Mouse (Mus musculus) myocyte (in vitro differentiated cells): ENCODE data around the gene Sdccag8.

Experiments used
- MYOD1 ChIP-seq, 3 experiments: IDR thresholded peaks; one replicate each; pipeline ENCODE4 v1.6.1; 2011; ENCODE audit warnings: control low read depth in 2 of 3, low read depth in 2 of 3, mild to moderate bottlenecking in 2 of 3, moderate library complexity in 1 of 3; ENCODE audit not compliant: insufficient read length in 2 of 3, control insufficient read depth in 1 of 3
- POLR2A ChIP-seq: IDR thresholded peaks from one replicate; pipeline ENCODE4 v1.6.1; 2011; ENCODE audit warnings: low read depth, mild to moderate bottlenecking, control low read depth, moderate library complexity; ENCODE audit not compliant: insufficient read length
- POLR2AphosphoS2 ChIP-seq: IDR thresholded peaks from one replicate; pipeline ENCODE4 v1.6.1; 2011; ENCODE audit warnings: low read depth, control low read depth; ENCODE audit not compliant: insufficient read length
- REST ChIP-seq: IDR thresholded peaks from one replicate; pipeline ENCODE4 v1.6.1; 2011; ENCODE audit warnings: mild to moderate bottlenecking, control low read depth, moderate library complexity; ENCODE audit not compliant: insufficient read depth, insufficient read length
- USF1 ChIP-seq: IDR thresholded peaks from one replicate; pipeline ENCODE4 v1.6.1; 2011; ENCODE audit warnings: low read depth, mild to moderate bottlenecking, control low read depth, moderate library complexity

- no peak for TF ChIP-seq POLR2A
- TF ChIP-seq USF1: no peak
- no peak for TF ChIP-seq REST
- TF ChIP-seq POLR2AphosphoS2: no peak
- TF ChIP-seq MYOD1 (IDR thresholded peaks at IDR 0.05; ENCODE audit: control insufficient read depth in 1 of 3, insufficient read length in 2 of 3, low read depth in 2 of 3): no peak
Observed at GRCm38 (mm10) chr1:177002951-177003350, 188.5 kb downstream of the Sdccag8 start.
